Mouse (Mus musculus) brown adipose tissue, adult 24 weeks (tissue): Measurements from ENCODE around the gene Serpina3n. TPM values are rescaled to one million over a fixed set of nuclear protein-coding genes. Genes with fewer than 3 reads are reported as not detected.

ENCODE experiments used
- H3K27ac ChIP-seq: fragments of 200-500 bp; replicated peaks from 2 replicates; pipeline ENCODE4 v1.5.1; 2012; ENCODE audit warnings: low read depth, mild to moderate bottlenecking, low read length
- H3K4me1 ChIP-seq: fragments of 200-500 bp; 2 replicates; pipeline ENCODE4 v1.6.1; 2012; ENCODE audit warnings: low read length, mixed read lengths; ENCODE audit not compliant: control insufficient read depth, insufficient read depth, insufficient read length
- H3K4me3 ChIP-seq: fragments of 200-500 bp; 2 replicates; pipeline ENCODE4 v1.5.1; 2012; ENCODE audit warnings: low read depth, mild to moderate bottlenecking, low read length, moderate library complexity; ENCODE audit not compliant: insufficient read depth
- polyA plus RNA-seq: library from polyadenylated mRNA; stranded (reverse); fragments of >200 nt; gene quantifications from 2 replicates; pipeline ENCODE4 v1.2.4, GENCODE M21; 2012; ENCODE audit not compliant: missing spikeins, insufficient read depth, insufficient read length

The Serpina3n gene
- polyA plus RNA-seq, 1 experiment = 16.0 TPM

- no peak overlapping the region for H3K27ac ChIP-seq
Observed at GRCm38 (mm10) chr12:104459377-104459776, 52.8 kb downstream of the Serpina3n start.

GRCm38 (mm10) chr12:104461372-104461771 is 54.8 kb downstream of the Serpina3n start:
- Histone ChIP-seq H3K4me3 (no peak overlapping the region), H3K27ac (no peak overlapping the region), H3K4me1 (no peaks in the 10 kb centered on the region)

More at GRCm38 (mm10) chr12:104459377-104459776, 52.8 kb downstream of the Serpina3n start:
- Histone ChIP-seq H3K4me3 (no peak overlapping the region), H3K4me1 (no peaks in the 10 kb centered on the region)

Other genes with a start within 250 kb of the Serpina3n start
- not detected in 2 replicates for gene Serpina3f, start 192.2 kb upstream of the Serpina3n start, polyA plus RNA-seq
- not detected in 2 replicates for gene Serpina3g, start 170.5 kb upstream of the Serpina3n start, polyA plus RNA-seq
- gene Serpina3i, start 143.6 kb upstream of the Serpina3n start, polyA plus RNA-seq = not detected in 2 replicates
- gene Serpina3j, start 92.2 kb upstream of the Serpina3n start, polyA plus RNA-seq = 0.48 TPM in 1 of 2 replicates, not detected in the other
- gene Serpina3k, start 68.2 kb upstream of the Serpina3n start, polyA plus RNA-seq = 0.54 and 2.7 TPM in 2 replicates
- gene Serpina3m, start 68.2 kb upstream of the Serpina3n start, polyA plus RNA-seq = not detected in 2 replicates
- not detected in 2 replicates for gene Gsc, start 66.6 kb downstream of the Serpina3n start, polyA plus RNA-seq